Mouse (Mus musculus): Measurements from ENCODE around the gene Lif.

Lif gene

DNA sequence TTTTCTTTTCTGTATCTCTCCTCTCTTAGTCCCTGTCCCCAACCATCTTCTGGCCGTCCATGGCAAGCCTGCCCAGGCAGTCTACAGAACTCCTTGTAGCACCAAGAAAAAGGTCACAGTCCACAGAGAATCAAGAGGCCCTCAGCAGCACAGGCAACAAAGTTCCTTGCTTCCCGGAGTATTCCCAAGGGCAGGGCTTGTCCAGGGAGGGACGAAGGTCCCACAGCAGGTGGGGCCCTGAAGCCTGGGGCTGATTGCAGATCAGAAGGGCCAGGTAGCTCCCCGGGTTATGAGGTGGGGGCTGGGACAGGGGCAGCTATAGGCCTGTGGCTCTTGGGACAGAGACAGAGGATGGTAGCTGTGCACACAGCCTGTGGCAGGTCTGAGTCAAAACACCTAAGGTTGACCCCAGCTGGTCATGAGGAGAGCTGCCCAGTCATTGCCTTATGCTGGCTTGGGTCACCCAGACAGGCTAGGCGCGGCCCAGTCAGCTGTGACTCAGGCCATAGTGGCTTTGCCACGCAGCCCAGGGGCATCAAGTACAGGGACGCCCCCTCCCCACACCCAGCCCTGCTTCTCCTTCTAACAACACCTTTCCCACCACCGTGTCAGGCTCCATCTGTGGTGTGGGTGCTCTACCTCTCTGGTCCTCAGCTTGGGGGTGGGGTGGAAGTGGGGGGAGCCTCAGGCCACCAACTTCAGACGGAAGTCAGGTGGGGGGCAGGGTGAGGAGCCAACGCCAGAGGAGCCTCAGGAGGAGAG, at the start of gene Lif:
TSS of gene Lif (plus strand) at position 712 of the 762 bp plus-strand sequence.
- no peak for DNase-seq

DNA sequence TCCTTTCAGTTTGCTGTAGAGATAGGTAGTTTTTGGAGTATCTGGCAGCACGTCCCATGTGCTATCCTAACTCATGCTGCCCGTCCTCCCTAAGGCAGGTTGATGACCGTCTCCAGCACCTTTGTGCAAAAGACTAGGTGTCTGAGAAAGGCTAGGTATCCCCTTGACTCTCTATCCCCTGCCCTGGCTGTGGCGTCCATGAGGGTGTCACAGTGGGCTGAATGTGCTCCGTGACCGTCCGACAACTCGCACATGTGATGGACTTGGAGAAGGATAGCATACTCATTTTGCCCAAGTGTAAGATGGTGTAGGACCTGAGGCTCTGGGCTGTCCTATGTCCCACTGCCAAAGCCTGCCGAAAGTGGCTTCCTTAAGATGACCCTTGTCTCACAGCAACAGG, 49.7 kb upstream of the Lif start:
- DNase-seq, result no peak

DNA sequence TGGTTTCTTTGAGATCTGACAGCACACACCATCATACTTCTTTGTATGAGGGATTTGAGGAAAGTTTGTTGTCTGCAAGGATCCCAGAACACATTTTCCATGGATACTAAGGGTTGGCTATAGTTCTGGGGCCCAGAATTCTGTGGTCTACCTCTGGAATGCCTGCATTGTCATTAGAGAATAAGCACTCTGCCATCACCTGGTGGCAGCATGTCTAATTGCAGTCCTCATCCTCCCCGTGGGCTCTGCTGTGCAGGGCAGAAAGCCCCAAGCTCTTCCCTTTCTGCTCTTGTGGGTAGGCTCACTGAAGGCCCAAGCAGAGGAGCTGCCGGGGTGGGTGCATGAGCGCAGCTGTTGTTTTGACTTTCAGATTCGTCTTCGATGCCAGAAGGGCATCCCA, 47.8 kb upstream of the Lif start:
- DNase-seq, result no peak

DNA sequence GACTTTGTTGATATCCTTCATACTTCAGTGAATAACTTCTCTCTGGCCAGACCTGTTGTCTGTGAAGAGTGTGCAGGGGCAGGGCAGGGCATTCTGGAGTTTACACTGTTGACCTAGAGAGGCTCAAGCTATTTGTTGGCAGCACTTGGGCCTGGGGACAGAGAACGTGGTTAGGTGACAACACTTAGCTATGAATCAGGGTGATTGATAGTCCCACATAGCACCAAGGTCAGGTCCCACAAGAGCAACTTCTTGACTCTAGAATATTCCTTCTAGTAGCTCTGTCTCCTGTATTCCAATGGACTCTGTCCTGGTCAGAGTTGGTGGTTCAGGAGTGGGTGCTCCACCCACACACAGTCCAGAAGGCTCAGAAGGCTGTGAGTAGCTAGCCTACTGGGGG, 46.6 kb upstream of the Lif start:
- DNase-seq, result no peak

DNA sequence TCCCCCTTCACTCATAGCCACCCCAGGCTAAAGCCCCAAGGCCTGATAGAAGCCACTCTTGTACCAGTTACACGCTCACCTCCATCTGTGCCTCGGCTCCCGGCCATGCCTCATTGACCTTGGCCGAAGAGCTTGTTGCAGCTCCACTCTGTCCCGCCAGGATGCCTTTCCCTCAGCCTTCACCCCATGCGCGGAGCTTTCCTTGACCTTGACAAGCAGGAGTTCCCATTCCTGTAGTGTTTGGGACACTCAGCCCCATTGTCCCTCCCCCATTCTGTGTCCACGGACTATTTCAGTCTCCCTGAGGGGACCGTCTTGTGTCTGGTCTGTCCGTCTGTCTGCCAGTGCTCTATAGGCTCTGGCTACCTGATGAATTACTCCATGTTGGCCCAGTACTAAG, 44.2 kb upstream of the Lif start:
- DNase-seq, result no peak

DNA sequence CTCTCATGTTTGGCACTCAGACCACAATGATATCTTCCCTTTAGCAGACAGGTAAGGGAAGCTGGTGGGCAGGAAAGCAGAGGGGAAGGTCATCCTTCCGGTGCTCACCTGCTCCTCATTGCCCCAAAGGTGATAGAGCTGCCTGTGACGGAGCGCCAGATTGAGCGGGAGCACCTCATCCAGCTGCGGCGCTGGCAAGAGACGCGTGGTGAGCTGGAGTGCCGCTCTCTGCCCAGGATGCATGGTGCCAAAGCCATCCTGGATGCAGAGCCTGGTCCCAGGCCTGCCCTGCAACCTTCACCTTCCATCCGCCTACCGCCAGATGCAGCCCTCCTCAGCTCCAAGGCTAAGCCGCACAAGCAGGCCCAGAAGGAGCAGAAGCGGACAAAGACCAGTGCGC, 42.8 kb upstream of the Lif start:
- no peak for DNase-seq

DNA sequence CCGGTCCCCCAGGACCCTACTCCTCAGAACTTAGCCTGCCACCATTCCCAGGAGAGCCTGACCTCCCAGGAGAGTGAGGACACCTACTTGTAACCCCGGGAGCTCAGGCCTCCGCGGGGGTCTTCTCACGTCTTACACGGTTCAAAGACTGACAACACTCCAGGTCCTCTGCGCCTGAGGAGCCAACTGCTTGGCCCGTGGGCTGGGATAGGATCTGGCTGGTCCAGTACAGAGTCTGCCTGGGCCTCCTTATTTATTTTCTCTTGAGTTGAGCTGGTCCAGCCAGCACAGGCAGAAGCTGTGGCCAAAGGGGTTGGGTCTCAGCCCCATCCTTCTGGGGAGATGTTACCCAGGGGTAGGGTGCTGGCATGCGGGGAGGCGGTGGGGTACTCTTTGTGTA, 42.3 kb upstream of the Lif start:
- no peak for DNase-seq

DNA sequence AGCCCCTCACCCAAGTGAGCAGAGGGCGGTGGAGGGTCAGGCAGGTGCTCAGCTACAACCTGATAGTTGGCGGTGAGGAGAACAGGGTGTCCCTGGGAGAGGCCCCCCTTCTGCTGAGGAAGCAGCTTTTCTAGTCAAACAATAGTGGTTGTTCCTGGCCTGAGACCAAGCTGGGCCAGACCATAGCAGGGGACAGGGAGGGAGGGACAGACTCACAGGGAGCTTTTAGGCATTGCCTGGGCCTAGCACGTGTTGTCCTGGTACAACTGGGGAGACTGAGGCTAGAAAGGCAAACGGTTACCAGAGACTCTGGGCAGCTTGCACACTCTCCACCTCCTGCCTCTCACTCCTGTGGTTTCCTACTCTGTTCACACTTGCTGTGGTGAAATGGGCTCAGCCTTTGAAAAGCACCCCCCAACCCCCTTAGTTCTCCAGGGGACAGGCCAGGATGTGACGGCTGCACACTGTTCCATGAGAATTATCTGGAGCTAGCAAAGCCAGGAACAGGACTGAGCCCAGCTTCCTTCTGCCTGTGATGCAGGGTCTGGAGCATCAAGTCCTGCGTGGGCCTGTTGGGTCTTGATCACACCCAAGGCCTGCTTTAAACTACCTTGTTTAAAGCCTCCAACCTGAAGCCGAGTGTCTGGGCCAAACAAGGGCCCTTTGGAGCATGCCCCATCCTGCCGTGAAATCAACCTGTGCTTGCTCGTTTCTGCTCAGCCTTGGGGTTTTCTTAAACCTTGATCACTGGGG, 40.9 kb upstream of the Lif start:
- no peak for DNase-seq

DNA sequence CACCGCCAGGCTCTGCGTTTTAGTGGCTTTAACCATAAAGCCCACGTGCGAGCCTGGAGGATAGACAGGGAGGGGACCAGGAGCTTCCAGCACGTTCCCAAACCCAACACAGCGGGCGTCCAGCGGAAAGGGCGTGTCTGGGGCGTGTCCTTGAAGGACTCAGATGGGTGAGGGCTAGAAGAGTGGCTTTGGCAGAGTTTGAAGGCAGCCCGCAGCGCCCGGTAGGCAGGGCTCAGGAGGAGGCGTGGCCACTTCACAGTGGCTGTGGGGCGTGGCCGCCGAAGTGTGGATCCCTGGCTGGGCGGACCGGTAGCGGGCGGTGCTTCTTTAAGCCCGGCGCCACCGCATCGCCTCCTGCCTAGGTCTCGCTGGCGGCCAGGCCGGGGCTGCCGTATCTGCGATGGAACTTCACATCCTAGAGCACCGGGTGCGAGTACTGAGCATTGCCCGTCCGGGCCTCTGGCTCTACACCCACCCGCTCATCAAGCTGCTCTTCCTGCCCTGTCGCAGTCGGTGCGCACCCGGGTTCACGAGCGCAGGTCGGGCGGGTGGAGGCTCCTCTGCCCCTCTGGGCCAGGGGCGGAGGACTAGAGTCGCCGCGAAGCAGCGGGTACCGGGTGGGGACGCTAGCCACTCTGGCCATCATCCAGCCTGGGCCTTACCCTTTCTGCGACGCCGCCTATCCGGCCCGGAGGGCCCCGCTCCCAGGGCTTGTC, 39.3 kb upstream of the Lif start, which contains the start of gene Castor1:
TSS of gene Castor1 (plus strand) at position 312 of the 716 bp plus-strand sequence.
- peak; percentile 88 for DNase-seq

DNA sequence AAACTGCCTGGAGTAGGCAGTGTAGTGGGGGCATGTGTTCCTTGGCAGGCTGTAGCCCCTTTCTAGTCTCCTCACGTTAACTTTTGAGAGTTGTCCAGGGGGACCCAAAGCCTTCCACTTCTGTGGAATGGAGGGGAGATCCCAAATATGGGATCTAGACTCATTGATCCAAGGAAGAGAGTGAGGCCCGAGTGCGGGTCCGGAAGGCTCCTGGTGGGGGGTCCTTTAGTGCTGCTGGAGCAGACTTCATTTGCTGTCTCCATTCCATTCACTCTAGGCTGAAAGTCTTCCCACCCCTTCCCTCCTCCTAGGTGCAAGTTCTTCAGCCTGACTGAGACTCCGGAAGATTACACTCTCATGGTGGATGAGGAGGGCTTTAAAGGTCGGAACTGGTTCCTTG, 38.7 kb upstream of the Lif start:
- DNase-seq, result no peak

DNA sequence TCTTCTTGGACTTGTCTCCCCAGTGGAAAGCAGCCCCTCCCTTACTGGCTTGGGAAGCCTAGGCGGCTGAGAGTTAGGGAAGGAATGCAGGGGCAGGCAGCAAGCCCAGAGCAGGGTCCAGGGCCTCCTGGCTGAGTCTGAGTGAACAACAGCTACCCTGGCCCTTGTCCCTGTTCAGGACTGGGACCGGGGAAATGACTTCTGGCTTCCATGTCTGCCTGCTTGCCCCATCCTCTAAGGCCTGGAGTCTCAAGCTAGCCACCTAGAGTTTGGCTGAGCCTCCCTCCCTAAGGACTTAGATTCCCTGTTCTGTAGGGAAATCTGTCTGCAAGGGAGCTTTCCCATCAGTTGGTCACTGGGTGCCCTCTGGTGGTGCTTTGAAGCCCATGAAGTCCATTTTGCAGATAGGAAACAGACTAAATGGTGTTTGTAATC, 38.0 kb upstream of the Lif start:
- DNase-seq, result peak; percentile 80

DNA sequence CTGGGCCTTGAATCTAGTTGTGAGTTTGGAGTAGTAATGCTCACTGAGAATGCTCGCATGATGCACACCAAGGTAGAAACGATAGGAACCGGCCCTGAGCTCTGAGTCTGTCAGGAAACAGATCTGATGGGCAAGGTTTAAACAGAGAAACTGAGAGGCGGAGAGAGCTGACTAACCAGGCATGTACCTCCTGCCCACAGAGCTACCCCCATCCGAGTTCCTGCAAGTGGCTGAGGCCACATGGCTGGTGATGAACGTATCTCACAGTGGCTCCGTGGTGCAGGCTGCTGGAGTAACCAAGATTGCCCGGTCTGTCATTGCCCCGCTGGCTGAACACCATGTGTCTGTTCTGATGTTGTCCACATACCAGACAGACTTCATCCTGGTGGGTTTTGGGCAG, 37.4 kb upstream of the Lif start:
- no peak for DNase-seq

DNA sequence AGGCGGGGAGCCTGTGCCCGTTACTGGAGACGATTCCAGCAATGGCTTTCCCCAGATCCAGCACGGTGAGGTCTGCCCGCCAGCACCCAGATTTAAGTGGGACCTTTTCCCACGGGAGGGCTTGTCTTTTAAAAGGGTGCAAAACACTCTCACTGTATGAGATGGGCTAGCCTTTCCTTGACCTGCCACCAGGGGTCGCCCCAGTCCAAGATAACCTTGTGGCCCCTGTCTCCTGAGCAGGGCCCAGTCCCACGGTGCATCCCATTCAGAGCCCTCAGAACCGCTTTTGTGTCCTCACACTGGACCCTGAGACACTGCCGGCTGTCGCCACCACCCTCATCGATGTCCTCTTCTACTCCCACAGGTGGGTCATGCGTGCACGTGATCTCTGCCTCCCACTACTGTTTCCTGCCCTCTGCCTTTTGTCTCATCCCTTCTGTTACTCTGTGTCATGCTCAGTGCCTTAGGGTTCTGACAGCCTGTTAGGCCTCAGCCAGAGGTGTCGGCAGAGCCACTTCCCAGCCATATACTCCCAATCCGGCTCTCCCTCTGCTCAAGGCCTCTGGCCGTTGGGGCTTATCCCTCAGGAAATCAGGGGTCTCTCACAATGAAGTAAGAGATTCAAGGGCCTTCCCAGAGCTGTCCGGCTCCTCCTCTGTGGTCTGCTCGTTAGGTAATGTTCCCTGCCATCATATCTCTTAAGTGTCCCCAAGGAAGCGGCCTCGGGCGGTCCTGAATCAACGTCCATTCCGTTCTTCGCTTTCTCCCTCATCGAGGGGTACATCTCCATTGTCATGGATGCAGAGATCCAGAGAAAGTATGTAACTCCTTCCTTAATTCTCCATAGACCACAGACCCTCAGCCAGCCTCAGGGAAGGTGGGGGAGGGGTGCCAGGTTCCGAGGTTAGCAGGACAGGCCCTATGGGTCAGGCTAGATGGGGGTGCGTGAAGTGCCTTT, 36.6 kb upstream of the Lif start:
- DNase-seq, result peak; percentile 74

DNA sequence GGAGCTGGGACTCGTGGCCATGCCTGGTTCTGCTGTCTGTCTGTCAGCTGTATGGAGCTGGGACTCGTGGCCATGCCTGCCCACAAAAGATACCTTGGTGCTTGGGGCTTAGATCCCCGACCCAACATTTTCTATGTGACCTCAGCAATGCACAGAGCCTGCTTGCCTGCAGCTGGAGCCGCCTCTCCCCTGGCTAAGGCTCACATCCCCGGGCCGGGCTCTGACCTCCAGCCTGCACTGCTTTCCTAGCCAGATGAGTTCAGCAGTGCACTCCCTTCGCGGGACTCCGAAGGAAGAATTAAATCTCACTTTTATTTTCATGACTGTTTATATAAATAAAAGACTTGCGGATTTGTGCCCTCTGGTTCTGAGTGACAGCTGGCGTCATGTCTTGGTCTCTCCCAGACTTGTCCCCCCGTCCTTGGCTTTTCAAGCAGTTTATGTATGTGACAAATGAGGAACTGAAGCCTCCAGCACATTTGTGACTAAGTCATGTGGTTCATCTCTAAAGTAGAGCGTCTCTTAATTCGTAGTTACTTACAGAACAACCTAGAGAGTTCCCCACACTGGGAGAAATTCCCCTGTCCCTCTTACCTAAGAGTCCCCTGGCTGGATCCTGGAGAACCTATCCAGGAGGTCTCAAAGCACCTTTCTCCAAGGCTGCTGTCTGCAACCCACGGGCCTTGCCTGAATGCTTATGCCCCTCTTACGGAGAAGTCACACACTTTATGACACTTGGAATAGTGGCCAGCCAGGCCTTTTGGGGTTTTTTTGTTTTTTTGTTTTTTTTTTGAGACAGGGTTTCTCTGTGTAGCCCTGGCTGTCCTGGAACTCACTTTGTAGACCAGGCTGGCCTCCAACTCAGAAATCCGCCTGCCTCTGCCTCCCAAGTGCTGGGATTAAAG, 35.1 kb upstream of the Lif start:
- no peak for DNase-seq

DNA sequence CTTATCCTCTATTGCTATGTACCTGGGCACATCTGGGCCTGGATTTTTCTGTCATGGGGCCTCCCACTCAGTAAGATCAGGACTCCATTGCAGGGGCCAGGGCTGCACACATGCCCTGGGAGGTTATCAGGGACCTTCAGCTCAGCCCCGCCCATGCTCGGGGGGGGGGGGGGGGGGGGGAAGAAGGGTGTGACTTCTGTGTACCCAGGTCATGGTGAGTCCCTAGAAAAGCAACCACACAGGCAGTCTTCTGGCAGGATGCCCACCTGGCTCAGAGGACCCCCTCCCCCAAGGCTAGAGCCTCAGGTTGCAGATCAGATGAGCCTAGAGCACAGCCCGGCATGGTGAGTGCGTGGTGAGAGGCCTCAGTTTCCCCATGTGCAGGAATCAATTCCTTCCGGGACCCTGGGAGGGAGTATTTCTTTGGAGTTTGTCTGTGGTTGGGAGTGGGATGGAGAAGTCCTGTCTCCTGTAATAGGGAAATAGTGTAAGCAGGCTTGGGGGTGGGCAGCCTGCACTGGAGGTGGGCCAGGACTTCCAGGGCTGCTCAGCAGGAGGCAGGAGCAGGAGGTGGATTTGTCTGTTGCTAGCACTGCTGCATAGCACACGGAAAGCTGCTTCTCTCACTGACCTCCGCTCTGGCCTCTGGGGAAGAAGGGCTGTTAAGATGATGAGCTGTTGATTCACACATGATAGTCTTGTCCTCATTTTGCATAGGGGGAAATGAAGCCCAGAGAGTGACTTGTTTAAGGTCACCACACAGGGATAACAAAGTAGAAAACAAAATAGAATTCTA, 33.8 kb upstream of the Lif start:
- no peak for DNase-seq

DNA sequence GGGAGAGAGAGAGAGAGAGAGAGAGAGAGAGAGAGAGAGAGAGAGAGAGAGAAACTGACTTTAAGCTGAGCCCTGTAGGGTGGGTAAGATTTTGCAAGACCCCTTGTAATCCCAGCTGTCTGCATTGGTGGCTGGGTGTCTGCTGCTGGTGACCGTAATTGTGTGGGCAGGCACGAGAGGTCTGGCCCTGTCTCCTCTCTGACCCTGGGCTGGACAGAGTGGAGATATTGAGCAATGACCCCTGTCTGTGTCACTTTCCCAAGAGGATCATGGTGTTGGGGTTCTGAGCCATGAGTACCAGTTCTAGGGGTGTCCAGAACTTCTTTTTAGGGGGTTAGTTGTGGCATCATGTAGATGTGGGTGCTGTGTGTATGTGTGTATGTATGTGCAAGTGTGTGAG, 33.1 kb upstream of the Lif start:
- no peak for DNase-seq

DNA sequence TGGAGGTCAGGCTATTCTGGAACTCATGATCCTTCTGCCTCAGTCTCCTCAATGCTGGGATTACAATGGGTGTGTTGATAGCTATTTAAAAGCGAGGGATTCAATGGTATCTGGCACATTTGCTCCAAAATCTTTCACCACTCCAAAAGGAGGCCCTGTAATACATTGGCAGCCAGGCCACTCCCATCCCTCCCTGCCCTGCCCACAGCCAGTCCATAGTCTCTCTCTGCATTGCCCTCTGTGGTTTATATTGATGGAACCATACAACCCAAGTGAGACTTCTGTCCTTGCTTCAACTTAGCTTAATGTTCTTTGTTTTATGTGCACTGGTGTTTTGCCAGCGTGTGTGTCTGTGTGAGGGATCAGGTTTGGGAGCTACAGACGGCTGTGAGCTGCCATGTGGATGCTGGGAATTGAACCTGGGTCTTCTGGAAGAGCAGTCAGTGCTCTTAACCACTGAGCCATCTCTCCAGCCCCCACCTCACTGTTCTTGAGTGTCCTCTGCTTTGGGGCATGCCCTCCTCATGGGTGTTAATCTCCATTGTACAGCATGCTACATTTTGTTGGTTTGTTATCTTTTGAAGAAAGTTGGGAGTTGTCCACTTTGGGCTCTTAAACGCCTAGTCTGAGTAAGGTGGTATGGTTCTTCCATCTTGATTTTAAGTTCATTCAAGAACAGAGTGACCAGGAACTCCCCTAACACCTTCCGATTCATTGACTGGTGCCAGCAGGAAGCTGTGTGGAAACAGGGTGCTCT, 30.6 kb upstream of the Lif start:
- no peak for DNase-seq

DNA sequence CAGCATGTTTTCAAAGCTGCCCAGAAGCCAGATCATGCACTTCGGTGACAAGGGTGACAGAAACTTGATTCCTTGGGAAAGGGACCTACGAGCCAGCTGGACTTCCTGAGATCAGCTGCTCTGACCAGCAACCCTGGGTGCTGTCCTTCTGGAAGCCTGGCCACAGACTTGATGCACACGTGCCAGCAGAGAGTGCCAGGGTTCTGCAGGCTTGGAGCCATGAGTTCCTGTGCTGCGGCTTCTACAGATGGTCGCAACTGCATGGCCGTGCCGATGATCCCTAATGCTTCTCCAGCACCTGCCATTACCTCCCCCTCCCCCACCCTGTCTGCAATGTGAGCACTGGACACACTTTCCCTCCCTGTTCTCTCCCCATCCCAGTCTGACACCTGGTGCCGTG, 28.9 kb upstream of the Lif start:
- DNase-seq, result no peak

DNA sequence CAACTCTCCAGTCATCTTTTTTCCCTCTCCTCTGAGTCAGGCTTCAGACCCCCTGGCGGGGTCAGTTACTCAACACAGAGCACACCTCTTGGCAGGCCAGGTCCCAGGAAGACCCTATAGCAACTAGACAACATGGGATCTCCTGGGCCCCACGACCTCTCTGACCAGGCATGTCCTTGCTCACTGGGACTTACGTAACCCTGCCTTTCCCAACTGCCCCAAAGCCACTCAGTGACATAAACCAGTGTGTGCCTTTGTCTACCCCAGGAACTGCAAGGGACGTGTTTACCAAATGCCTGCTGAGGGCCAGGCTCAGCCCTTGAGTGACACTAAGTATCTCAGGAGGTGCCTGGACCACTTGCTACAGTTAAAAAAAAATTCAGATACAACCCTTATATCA, 27.5 kb upstream of the Lif start:
- no peak for DNase-seq

DNA sequence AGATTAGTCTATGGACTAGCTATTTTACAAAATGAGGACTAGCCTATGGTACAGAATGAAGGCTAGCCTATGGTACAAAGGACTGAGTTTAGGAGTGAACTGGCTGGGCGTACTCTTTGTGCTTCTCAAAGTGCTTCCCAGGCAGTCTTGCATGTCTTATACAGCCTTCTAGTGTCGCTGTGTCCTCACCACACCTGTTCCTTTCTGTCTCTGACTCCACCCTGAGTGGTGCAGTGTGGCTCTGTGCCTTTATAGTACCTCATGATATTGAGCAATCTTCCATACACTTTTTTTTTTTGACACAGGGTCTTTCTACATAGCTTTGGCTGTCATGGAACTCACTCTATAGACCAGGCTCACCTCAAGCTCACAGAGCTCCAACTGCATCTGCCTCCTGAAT, 25.9 kb upstream of the Lif start:
- DNase-seq, result no peak
